Mouse (Mus musculus) cortical plate, adult 2 months (tissue): Measurements from ENCODE around the gene Nav1.

Source experiments
- CTCF ChIP-seq: fragments of 200-500 bp; IDR thresholded peaks from 2 replicates; pipeline ENCODE4 v1.5.1; 2011; ENCODE audit warnings: mild to moderate bottlenecking, control low read depth, low read length; ENCODE audit not compliant: insufficient read depth; ENCODE audit errors: extremely low read depth
- POLR2A ChIP-seq: fragments of 200-500 bp; IDR thresholded peaks from 2 replicates; pipeline ENCODE4 v1.6.1; 2011; ENCODE audit warnings: mild to moderate bottlenecking, low read length, control low read depth; ENCODE audit not compliant: insufficient read depth; ENCODE audit errors: extremely low read depth

GRCm38 (mm10) chr1:135438801-135439200 is 168.3 kb downstream of the Nav1 start:
- TF ChIP-seq CTCF, result no peak
- TF ChIP-seq POLR2A, result no peak
